Mouse (Mus musculus) effector memory CD4-positive, alpha-beta T cell, adult 5 months (primary cell): ENCODE results near the gene Akap14. TPM values are rescaled to one million over a fixed set of nuclear protein-coding genes. Genes with fewer than 3 reads are reported as not detected.

Experiments
- polyA plus RNA-seq: library from polyadenylated mRNA; unstranded; fragments of 100-300 nt; shearing (Covaris generic); gene quantifications from one replicate; pipeline ENCODE4 v1.2.1, GENCODE M21; 2017

Gene Akap14
- not detected for polyA plus RNA-seq

GRCm38 (mm10) chrX:37168742-37169141 is at the start of gene Akap14:
Gene Akap14, minus strand, starts transcription at chrX:37168842.

DNA sequence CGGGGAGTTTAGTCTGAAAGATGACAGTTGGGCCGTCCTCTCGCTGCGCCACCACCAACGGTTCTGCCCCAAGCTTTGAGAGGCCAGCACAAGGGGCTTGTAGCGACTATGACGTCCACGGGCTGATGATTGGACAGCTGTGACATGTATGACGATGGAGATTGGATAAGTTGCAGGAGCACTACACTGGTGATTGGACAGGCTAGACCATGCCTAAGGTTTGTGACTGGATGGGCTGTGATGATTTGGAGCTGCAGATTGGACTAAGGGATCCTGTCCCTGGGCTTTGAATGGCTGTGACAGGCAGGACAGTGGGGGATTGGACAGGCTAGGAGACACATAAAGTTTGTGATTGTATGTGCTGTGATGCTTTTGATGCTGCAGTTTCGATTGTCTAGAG is 42.3 kb upstream of the Akap14 start, which contains the start of gene Gm9:
Gm9 (minus strand) TSS at position 101 of the 400 bp plus-strand sequence.

GRCm38 (mm10) chrX:37191105-37191743 is 22.6 kb upstream of the Akap14 start, which contains the start of the genes Ndufa1 and Rnf113a1:
Gene Ndufa1, minus strand, starts transcription at chrX:37191163.
Gene Rnf113a1, plus strand, starts transcription at chrX:37191245.

GRCm38 (mm10) chrX:37126671-37127358 is 41.8 kb downstream of the Akap14 start, which contains the start of gene Nkap:
Gene Nkap, plus strand, starts transcription at chrX:37126795.

DNA sequence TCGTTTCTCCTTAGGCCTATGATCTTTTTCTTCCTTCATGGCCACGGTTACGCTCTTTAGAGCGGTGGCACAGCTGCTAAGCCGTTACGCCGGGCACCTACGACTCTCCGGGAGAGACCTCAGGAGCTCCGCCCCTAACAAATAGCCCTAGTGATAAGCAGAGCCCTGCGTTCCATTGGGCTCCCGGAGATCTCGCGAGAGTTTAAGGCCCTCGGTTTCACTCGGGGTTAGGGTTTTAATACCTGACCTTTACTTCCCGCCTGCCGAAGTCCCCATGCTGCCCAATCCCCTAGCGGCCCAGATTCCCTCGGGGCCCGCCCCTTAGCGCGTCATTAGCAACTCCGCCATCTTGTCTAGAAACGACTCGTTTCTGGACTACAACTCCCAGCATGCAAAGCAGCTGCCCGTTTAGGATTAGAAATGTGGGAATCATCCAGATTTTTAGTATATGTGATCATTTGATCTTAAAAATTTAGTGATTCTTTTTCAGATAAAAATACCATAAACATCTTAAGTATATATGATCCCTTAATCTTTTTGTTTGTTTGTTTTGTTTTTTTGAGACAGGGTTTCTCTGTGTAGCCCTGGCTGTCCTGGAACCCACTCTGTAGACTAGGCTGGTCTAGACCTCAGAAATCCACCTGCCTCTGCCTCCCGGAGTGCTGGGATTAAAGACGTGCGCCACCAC is 58.3 kb downstream of the Akap14 start, which contains the start of gene Upf3b:
Upf3b (minus strand) TSS at position 130 of the 688 bp plus-strand sequence.

Other genes starting within 250 kb of the Akap14 start
- 131 TPM for gene Sept6, start 177.0 kb downstream of the Akap14 start, polyA plus RNA-seq
- not detected for gene Sowahd, start 120.0 kb downstream of the Akap14 start, polyA plus RNA-seq
- gene Rpl39, start 83.4 kb downstream of the Akap14 start, polyA plus RNA-seq, result 478 TPM
- 11.3 TPM for gene Upf3b, start 58.5 kb downstream of the Akap14 start, polyA plus RNA-seq
- gene Nkap, start 42.0 kb downstream of the Akap14 start, polyA plus RNA-seq, result 18.2 TPM
- 169 TPM for gene Ndufa1, start 22.3 kb upstream of the Akap14 start, polyA plus RNA-seq
- gene Rnf113a1, start 22.4 kb upstream of the Akap14 start, polyA plus RNA-seq, result 3.3 TPM
- gene Gm9, start 42.2 kb upstream of the Akap14 start, polyA plus RNA-seq, result not detected
- gene Rhox1, start 53.4 kb upstream of the Akap14 start, polyA plus RNA-seq, result not detected
- gene Rhox2a, start 76.1 kb upstream of the Akap14 start, polyA plus RNA-seq, result not detected
- not detected for gene Rhox3a, start 81.1 kb upstream of the Akap14 start, polyA plus RNA-seq
- not detected for gene Rhox4a, start 96.5 kb upstream of the Akap14 start, polyA plus RNA-seq
- gene Rhox3a2, start 211.2 kb upstream of the Akap14 start, polyA plus RNA-seq, result not detected
- gene Rhox4a2, start 222.0 kb upstream of the Akap14 start, polyA plus RNA-seq, result not detected
- gene Rhox2b, start 243.2 kb upstream of the Akap14 start, polyA plus RNA-seq, result not detected